In genomic region chr3:142898949-142899396, GRCm38 (mm10) we compare ENCODE assay signal across 9 mouse cellular contexts. TPM values are rescaled to one million over a fixed set of nuclear protein-coding genes. Genes with fewer than 3 reads are reported as not detected.
DNase-seq lines count a peak whose midpoint lies in the region; ATAC-seq and TF ChIP-seq lines count a peak whose summit lies in the region.
"Had no signal": no experiment of that assay in that cellular context is flagged by ENCODE, and none has a peak within 500 bp of the region (broad histone marks: within the 10 kb centered on the region; RNA-seq: fewer than 3 reads in every experiment).

No protein-coding gene starts in this region.

- H3K36me3 ChIP-seq in hindbrain, postnatal 0 days (ENCODE audit: insufficient read depth, low read length), result no peaks in the 10 kb centered on the region
- no peaks in the 10 kb centered on the region for H3K36me3 ChIP-seq in hindbrain, embryonic 10.5 days
- H3K36me3 ChIP-seq: limb, embryonic 15.5 days had no signal

- ATAC-seq in common myeloid progenitor, adult 5-6 weeks (replicated peaks; ENCODE audit: low read depth, poor library complexity, severe bottlenecking), result peak; percentile 83
- ATAC-seq in megakaryocyte, adult 5-6 weeks (ENCODE audit: poor library complexity, severe bottlenecking), result peak; percentile 43
- ATAC-seq in hindbrain, postnatal 0 days, result no peak

- H3K4me2 ChIP-seq in hindbrain, postnatal 0 days (ENCODE audit: low read depth, low read length), result no peak overlapping the region
- H3K4me2 ChIP-seq: limb, embryonic 15.5 days had no signal

- H3K4me3 ChIP-seq in hindbrain, postnatal 0 days (ENCODE audit: low read length), result no peak overlapping the region
- H3K4me3 ChIP-seq in hindbrain, embryonic 10.5 days, result no peak overlapping the region
- H3K4me3 ChIP-seq: limb, embryonic 15.5 days had no signal

- H3K27ac ChIP-seq in hindbrain, postnatal 0 days, result no peak overlapping the region
- H3K27ac ChIP-seq in hindbrain, embryonic 10.5 days, result no peak overlapping the region
- H3K27ac ChIP-seq: limb, embryonic 15.5 days had no signal

- no peaks in the 10 kb centered on the region for H3K27me3 ChIP-seq in hindbrain, postnatal 0 days (ENCODE audit: insufficient read depth, low read length)
- H3K27me3 ChIP-seq in hindbrain, embryonic 10.5 days (ENCODE audit: insufficient read depth, poor library complexity, severe bottlenecking), result no peaks in the 10 kb centered on the region
- H3K27me3 ChIP-seq: limb, embryonic 15.5 days had no signal

- no peak for TF ChIP-seq CTCF in hindbrain, postnatal 0 days (IDR thresholded peaks at IDR 0.05; ENCODE audit: low read depth)

- no peaks in the 10 kb centered on the region for H3K4me1 ChIP-seq in hindbrain, postnatal 0 days (ENCODE audit: insufficient read depth, low read length)
- no peaks in the 10 kb centered on the region for H3K4me1 ChIP-seq in hindbrain, embryonic 10.5 days (replicated peaks)
- H3K4me1 ChIP-seq: limb, embryonic 15.5 days had no signal

- intact Hi-C loops in left cerebral cortex, postnatal 36 days (cut with DNase I), result no loop called here

- WGBS in hindbrain, postnatal 0 days, result 77% methylated on average over 8 of the region's 8 CpGs
- 86% methylated on average over 8 of the region's 8 CpGs for WGBS in hindbrain, embryonic 10.5 days

- peak; percentile 16 for DNase-seq in ovary, postnatal 36 days (ENCODE audit: low spot score)
- no peak for DNase-seq in ovary, postnatal 10 days (ENCODE audit: low spot score)
- DNase-seq in hindbrain, postnatal 0 days (ENCODE audit: low spot score), result no peak
- no peak for DNase-seq in hindbrain, embryonic 10.5 days (ENCODE audit: low spot score)
- DNase-seq in left cerebral cortex, postnatal 36 days (ENCODE audit: low spot score in 2 of 2), result no peak
- DNase-seq: embryo, embryonic 11 days had no signal

- no peak overlapping the region for H3K9ac ChIP-seq in hindbrain, postnatal 0 days (replicated peaks; ENCODE audit: low read length)
- H3K9ac ChIP-seq: limb, embryonic 15.5 days had no signal

- no peaks in the 10 kb centered on the region for H3K9me3 ChIP-seq in hindbrain, postnatal 0 days (ENCODE audit: low read length)
- H3K9me3 ChIP-seq in hindbrain, embryonic 10.5 days, result no peaks in the 10 kb centered on the region
- H3K9me3 ChIP-seq: limb, embryonic 15.5 days had no signal

RNA-seq across cellular contexts. Expression of gene Pkn2, which starts 17.2 kb away (rescaled TPM):
- total RNA-seq in common myeloid progenitor, adult 5-6 weeks (2017), result 99.1 and 100 TPM in 2 replicates
- total RNA-seq in megakaryocyte, adult 5-6 weeks (2015), result 34.1 and 39.6 TPM in 2 replicates
- total RNA-seq in megakaryocyte, adult 5-6 weeks (2017), result 45.2 and 45.5 TPM in 2 replicates
- total RNA-seq in hindbrain, postnatal 0 days (2014; rRNA removed), result 13.9 and 23.6 TPM in 2 replicates
- polyA plus RNA-seq in hindbrain, postnatal 0 days (2015; fragmentation: Nextera tagmentation; extraction: Ambion mirVana), result 25.3 and 26.2 TPM in 2 replicates
- polyA plus RNA-seq in hindbrain, embryonic 10.5 days (2016; fragmentation: Nextera tagmentation; extraction: Ambion mirVana), result 37.7 and 52.3 TPM in 2 replicates
- total RNA-seq in left cerebral cortex, postnatal 36 days (2021), result 10 to 100 TPM; 31.9 to 35.3 TPM
